Mouse (Mus musculus) left cerebral cortex, adult 11 months (tissue): Measurements from ENCODE around the gene Clcn6.

ENCODE experiments used
- DNase-seq: peaks from one replicate; pipeline ENCODE4 v3.0.0; 2022; ENCODE audit warnings: low spot score

Clcn6 gene

DNA sequence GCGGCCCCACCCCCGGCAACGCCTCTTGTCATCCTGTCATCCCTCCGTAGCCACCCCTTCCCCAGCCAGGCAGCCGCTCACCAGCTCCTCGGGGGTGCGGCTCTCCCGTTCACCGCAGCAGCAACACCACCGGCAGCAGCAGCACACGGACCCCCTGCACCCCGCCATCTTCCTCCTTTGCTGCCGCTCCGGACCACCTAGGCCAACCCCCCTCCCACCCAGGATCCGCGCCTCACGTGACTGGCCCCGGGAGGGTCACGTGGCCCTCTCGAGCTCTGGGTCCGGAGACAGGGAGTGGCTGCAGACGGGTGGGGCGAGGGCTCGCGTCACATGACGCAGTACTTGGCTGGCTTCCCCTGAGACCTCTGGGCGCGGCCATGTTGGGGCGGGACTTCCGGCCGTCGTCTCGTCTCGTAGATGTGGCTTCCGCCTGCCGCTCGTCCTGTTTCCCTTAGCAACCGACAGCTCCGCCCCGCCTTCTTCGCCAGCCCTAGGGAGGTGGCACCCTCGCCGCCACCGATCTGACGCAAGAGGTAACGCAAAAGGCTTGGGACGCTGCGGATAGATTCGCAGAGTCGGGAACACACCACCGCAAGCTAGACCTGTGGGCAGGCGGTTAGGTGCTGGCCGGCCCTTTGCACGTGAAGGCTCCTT, at the start of gene Clcn6, which contains the start of gene Mthfr:
Clcn6 (minus strand) TSS at position 222 of the 654 bp plus-strand sequence.
Mthfr (plus strand) TSS at position 478 of the 654 bp plus-strand sequence.
- peak; percentile 99 for DNase-seq

DNA sequence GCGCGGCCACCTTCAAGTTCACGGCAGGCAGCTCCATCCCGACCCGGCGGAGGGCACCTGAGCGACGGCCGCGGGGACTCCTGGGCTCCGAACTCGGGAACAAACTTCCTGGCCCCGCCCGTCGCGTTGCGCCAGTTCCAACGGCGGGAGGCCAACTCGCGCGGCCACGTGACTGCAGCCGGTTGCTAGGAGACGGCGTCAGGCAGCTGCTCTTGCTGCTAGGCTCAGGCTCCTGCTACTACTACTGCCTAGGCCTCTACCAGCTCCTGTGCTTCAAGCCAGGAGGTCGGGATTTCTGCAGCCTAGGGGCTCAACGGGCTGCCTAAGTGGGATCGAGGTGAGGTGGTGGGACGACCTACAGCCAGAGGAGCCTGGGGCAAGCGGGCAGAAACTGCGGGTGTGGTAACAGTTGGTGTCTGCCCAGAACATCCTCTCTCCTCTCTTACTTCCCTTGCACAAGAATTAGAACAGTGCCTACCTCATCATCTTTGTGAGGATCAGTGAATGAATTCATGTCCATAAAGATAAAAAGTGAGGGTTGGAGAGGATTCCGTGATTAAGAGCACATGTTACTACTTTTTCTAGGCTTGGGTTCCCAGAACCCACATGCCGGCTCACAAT, 49.4 kb upstream of the Clcn6 start, which contains the start of gene Agtrap:
Agtrap (minus strand) TSS at position 125 of the 621 bp plus-strand sequence.
- DNase-seq = peak; percentile 87

DNA sequence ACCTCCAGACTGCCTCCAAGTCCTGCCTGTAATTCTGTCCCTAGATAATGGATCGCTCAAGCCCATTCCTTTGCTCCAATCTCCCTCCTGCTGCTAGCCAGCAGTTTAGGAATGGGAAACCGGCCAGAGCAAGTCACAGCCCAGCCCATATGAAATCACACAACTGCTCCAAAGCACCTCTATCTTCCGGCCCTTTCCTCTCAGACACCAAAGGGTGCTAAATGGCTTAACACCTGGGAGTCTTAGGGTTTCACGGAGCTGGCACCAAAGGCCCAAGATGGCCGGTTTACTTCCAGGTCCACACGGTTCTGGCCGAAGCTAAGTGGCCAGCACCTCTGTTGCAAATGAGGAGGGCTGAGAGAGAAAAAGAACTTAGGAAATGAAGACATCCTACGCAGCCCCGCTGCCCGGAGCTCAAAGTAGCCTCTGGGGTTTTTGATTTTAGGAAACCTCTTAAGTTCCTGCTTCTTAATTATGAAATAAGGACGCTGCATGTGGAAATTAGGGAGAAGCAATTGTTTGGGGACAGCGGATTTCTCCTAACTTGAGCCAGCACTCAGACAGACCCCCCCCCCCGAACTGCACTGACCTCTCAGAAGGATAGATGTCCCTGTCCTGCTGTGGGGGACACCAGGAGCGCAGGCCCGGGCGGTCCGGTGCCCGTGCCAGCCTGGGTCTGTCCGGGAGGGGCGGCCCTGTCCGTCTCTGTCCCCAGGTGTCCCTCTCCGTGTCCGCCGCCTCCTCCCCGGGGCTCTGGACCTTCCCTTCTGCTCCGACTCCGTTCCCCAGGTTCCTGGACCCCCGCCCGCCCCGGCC, 48.7 kb upstream of the Clcn6 start:
- no peak for DNase-seq

DNA sequence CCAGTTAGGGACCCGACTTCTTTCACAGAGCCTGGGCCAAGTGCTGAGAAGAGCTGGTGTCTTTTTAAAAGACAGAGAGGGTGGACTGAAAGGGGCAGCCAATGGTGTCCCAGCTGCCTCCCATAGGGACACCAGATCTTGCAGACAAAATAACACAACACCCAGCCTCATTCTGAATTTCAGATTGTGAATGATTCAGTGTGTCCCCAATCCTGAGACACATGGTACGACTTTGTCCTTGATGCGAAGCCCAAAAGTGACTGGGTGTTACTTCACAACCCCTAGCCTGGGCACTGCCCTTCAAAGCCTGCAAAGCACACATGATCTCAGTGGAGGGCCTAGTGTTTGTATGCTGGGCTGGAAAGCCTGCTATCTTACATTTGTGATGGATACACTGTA, 47.3 kb upstream of the Clcn6 start:
- DNase-seq = no peak

DNA sequence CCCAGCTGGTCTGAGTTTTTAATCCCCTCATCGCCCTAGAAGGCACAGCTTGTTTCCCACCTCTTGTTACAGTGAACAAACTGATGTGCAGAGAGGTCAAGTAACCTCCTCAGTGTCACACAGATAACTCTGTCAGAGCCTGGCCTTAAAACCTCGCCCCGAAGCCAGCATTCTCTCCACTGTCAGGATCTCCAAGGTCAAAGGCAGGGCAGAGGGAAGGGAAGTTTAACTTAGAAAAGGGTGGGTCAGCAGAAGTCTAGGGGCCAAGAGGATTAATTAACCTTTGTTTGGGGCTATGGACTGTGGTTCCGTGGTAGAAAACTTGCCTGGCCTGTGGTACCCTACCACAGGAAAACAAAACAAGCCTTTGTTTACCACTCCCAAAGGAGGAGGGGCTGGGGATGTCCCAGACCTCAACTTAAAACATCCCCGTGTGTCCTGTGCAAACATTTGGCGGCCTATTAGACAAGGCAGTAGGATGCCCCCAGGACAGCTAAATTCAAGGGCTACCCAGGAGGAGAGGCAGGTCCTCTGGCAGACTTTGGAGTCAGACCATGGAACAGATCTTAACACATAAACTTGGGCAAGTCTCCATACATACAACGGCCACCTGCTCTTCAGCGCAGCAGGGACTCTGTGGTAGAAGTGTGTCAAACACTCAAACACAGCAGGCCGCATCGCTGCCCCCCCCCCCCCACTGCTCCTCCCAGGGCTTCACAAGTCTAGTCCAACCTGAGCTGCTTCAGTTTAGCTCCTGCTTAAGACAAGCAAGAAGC, 46.7 kb upstream of the Clcn6 start:
- no peak for DNase-seq

DNA sequence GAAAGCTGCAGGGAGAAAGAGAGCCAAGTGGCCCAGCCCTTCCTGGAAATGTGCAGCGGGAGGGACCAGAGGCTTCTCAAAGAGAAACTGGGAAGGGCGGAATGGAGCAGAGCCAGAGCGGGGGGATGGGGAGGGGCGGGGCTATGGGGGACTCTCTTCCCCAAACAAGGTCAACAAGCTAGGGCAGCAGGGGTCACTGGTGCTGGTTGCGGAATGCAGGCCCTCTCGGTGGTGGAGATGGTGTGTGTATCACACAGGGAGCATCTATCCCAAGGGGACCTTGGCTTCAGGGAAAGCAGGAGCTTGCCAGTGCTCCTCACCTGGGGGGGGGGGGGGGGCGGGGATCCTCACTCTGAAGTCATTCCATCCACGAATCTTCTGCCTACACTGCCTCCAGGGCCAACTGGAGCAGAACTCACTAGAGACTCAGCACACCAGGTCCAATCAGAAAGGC, 45.7 kb upstream of the Clcn6 start:
- DNase-seq = no peak

DNA sequence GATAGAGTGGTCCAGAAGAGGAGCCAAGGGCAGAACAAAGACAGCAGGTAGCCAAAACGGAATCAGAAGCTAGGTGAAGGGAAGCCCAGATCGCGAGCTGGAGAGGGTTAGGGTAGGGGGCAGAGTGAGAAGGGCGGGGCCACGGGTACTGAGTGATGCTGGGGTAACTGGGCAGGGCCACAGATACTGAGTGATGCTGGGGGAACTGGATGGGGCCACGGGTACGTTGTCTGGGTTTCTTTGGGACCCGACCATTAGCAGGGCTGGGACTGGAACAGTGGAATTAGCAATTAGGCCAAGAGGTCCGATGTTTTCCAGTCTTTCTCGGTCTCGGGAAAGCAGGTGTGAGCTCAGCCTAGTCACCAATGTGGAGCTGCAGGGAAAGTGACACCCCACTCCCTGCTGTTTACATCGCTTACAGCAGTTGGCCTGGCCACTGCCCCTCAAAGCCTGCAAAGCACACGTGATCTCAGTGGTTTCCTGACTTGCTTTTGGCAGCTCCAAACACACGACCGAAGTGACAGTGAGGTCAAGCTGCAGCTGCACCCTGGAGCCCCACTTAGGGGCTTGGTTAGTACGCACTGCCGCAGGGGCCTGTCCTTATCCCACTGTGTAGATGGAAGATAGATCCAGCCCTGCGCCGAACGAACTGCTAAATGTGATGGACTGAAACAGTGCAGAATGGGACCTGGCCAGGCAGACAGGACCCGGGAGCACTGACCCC, 44.7 kb upstream of the Clcn6 start:
- DNase-seq = no peak

DNA sequence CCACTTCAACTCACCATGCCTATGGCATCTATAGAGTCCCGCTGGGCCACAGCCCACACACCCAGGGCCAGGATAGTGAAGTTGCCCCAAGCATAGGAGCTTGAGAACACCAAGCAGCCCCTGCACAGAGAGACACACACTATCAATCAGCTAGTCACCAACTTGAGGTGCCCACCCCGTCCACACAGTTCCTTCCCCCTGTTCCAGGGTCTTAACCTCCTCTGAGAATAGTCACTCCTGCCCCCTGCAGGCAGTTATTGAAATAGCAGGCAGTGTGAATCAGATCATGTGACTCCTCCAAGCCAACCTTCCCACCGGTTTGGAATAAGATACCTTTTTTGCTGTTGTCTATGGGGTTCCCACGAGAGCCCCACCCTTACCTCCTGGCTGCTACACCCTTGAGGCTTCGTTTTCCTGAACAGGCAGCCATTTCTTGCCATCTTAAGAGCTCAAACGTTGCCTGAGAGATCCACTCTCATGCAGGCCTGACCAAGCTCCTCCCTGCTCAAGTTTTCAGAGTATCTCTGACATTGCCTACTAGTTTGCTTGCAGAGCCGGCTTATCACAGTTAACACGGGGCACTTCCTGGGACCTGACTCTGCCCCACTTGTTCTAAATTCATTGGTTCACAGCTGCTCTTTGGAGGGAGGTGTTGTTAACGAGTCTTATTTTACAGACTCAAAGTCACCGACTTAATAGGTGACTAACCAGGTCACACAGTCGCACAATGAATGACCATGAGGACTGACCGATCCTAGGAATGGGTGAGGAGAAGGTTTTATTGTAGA, 43.8 kb upstream of the Clcn6 start:
- DNase-seq = no peak

DNA sequence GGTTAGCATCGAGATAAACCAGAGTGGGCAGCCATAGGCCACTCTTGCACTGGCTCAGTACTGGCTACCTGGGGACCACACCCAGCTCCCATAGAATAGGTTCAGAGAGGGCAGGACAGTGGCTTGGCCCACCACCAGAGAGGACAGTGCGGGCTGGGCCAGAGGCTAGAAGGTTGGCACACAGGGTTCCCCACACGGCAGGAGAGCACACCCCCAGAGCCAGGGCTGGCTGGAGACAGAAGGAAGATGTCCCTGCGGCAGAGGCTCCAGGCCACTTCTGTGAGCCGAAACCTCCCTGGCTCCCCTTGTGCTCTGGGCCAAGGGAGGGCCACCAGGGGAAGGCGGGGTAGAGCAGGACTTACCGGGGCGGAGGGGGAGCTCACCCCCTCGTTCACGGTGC, 42.6 kb upstream of the Clcn6 start:
- no peak for DNase-seq

DNA sequence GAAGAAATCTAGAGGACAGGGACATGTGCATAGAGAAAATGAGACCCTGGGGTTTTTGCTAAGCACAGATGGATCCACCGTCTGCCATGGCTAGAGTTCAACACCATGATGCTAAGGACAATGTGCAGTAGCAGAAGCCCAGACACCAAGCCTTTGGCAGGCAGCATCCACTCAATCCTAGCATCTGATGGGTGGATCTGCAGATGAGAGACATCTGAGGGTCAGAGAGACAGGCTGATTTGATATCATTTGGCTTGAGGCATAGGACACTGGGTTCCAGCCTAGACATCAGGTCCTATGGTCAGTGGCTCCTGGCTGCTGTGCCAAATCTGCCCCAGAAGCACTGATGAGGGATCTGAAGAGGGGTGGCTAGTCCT, 42.0 kb upstream of the Clcn6 start:
- DNase-seq = no peak

DNA sequence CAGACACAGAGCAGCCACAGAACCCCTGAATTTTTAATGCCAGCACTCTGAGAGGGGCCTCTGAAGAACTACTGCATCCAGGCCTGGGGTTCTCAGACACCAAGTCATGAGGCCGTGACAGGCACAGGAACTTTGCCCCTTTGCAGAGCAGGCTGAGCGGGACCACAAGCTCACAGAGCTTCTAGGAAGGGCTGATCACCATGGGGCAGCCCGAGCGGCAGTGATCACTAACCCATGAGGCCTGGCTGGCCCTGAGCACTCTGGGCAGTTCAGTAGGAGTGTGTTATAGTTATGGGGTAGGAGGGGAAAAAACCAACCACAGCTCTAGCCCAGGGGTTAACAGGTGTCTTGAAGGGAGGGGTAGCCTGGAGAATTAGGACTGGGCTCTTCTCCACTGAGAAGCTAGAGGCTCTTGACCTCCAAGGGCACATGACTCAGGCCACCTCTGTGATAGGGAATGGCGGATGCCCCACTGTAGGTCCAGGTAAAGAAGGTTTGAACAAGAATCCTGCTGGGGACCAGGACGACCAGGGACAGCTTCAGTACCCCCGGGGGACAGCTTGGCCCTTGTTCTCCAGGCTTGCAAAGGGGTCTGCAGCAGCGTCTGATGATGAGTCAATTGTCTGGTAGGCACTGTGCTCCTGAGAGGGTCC, 41.4 kb upstream of the Clcn6 start:
- DNase-seq = no peak

DNA sequence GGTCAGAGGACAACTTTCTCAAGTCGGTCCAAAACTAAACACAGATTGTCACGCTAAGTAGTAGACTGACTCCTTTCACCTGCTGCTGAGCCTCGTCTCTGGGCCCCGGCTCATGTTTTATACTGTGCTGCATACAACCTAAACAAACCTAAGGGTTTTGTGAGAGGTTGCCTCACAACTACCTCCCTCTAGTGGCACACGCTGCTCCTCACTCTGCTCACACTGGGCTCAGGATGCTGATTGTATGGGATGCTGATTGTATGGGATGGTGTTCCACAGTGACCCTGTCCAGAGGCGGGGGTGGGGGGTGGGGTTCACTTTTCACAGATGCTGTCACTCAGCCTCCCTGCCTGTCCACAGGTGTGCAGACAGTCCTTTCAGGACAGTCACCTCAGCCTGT, 40.6 kb upstream of the Clcn6 start:
- DNase-seq = no peak

DNA sequence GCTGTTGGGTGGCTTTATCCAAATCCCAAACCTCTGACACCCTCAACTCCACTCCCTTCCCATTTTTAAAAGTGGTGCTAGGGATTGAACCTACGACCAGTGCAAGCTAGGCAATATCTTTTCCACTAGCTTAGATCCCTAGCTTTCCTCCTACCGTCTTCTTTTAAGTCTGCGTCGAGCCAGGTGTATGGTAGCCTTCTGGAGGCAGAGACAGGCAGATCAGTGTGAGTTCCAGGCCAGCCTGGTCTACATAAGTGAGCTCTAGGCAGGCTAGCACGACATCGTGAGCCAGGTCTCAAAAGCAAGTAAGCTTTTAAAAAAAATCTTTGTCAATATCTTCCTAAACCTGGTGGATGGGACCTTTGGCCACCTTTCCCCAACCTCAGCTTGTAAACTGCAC, 37.3 kb upstream of the Clcn6 start:
- no peak for DNase-seq

DNA sequence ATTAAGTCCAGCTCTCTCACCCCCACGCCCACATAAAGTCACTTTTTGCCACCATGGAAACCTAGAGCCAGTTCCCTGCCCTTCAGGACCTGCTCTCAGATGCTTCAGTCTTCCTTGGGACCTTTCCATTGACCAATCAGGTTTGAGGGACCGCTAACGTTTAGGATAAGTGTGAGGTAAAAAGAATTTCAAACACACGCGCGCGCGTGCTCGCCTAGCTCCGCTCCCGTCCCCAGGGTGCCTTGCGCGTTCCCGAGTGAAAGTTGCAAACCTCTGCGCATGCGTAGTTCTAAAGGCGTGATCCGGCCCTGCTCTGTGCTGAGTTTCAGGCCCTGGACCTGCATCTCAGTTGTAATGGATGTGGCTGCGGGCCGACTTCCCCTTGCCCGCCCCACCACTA, 36.6 kb upstream of the Clcn6 start:
- peak; percentile 51 for DNase-seq

DNA sequence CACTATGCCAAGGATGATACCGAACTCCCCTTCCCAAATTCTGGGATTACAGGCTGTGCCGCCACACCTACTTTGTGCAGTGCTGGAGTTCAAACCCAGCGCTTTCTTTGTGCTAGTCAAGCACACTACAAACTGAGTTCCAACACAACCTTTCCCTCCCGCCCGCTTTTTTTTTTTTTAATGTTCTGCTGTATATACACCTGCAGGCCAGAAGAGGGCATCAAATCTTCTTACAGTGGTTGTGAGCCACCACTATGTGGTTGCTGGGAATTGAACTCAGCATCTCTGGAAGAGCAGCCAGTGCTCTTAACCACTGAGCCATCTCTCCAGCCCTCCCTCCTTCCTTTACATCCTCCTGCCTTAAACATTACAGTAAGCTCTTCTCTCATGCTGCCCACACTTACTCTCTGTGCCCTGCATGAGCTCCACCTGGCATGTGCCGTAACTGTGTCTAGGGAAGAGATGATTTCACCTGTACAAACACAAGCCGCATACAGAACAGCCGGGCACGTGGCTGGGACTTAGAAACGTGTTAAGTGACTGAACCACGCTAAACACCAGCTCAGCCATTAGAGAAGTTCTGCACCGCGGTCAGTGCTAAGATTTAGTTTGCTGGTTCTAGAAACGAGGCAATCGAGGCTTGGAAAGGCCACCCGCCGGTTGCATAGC, 36.0 kb upstream of the Clcn6 start:
- DNase-seq = no peak

DNA sequence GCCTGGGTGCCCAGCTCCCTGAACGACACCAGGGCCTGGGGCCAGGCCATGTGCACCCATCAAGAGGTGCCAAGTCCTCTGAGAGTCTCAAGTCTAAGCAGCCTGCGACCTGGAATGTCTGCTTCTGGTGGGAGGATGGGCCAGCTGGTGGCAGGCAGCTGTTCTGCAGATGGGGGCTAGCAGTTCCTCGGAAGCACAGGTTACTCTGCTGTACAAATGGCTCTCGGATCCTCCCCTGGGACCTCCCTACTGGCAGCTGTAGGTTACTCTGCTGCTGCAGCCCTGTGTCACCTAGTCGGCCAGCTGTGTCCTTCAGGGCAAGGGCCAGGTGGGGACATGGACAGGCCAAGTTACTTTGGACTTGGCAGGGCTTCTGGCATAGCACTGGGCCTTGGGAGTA, 32.9 kb upstream of the Clcn6 start:
- no peak for DNase-seq

DNA sequence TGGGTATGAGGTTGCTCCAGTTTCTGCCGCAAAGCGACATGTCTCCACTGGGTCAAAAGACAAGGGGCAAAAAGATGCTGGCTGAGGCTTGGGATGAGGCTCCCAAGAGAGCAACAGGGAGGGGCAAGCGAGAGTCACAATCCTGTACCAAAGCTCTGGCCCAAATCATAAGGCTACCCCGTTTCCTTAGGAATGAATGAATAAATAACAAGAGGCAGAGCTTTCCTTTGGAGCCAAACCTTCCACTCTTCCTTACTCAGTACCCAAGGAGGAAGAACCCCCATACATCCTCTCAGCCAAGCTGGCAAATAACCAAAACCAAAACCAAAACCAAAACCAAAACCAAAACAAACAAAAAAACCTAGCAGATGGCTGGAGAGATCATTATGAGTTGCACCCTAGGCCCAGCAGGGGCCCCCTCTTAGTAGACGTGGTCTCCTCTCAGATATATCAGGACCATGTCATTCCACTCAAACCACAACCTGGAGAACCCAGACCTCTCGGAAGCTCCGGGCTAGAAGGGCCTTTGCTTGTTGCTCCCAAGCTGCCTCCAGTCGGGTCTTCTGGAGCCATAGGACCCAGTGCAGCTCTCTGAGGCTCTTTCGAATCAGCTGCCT, 31.1 kb upstream of the Clcn6 start:
- DNase-seq = no peak

DNA sequence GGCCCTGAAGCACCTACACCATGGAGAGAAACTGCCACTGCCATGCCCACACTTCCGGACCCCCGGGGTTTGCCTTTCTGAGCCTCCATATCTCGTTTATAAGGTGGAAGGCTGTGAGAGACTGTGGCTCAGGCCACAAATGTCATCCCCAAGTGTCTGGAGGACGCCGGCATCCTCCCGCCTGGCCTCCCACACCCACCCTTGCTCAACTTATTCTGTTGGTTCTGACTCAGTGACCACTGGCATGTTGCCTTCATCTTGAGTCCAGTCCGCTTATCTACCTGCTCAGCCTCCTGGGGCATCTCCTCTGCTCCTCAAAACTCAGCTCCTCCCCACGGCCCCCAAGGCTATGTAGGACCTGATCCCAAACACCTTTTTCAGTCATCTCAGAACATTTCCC, 28.7 kb upstream of the Clcn6 start:
- no peak for DNase-seq

DNA sequence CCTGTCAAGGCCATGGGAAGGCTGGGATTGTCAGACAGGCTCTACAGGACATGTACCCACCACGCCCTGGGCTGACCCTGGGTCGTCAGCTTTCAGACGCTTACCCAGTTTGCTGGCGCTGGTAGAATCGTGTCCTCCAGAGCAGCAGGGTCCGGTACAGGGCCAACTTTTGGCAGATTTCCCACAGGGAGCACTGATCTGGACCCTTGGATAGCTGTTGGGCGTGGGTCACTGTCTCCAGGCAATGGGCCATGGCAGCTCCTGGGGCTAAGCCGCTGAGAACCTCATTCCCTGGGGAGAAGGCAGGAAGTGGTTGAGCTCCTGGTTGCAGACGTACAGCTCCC, 27.8 kb upstream of the Clcn6 start:
- DNase-seq = no peak
